Mouse (Mus musculus) E14TG2a.4 (cell line): ENCODE measurements at regions not wholly inside any gene's neighbourhood (a gene's known extent, or its start where the extent isn't known, plus 50 kb on each side); places are given as distances from the start of the nearest gene placed in this dataset.

Experiments used
- CTCF ChIP-seq: conservative IDR thresholded peaks from 2 replicates; pipeline ENCODE4 v1.5.1; 2014; ENCODE audit warnings: low read length
- NANOG ChIP-seq: IDR thresholded peaks from 2 replicates; pipeline ENCODE4 v1.6.1; 2014; ENCODE audit warnings: borderline replicate concordance, low read length, mixed read lengths
- POU5F1 ChIP-seq: IDR thresholded peaks from 2 replicates; pipeline ENCODE4 v1.6.1; 2014; ENCODE audit warnings: low read length, borderline replicate concordance

- TF ChIP-seq CTCF (no peak), POU5F1 (no peak), NANOG (no peak)
Observed at GRCm38 (mm10) chr5:29033462-29033997, 162.3 kb upstream of the Rnf32 start.
